Mouse (Mus musculus) T-helper 17 cell (primary cell): ENCODE data around the gene Abcg1.

ENCODE experiments used
- in situ Hi-C, 2 experiments: fragments of 300-600 bp; cut with MboI, MseI; formaldehyde crosslinking; loops; 1 replicate in 1 of 2; 2 replicates in 1 of 2; pipeline ENCODE4 v1.15.1; 2025; ENCODE audit warnings: high pct_unique_total_duplicates in 2 of 2

Gene Abcg1

GRCm38 (mm10) chr17:31057151-31057890 lies at the start of gene Abcg1:
Gene Abcg1 (plus strand): TSS chr17:31057675.
- in situ Hi-C loops = no loop called here

DNA sequence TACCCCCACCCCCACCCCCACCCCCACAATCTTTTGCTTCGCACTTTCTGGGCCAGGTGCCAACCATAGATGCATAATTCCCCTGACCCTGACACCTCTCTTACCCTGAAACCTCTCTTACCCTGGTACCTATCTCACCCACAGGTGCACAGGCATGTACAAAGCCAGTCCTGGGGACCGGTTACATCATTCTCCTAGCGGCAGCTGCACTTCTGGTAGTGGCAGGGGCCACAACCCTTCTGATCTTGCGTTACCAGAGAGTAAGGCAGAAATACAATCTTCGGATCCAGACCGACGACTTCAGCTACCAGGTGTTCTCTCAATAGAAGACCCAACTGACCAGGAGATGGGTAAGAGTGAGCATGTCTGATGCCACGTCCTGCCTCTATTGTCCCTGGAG lies 49.1 kb upstream of the Abcg1 start:
- in situ Hi-C loops = loop anchor here in 1 of 2 experiments (25.0 kb wide), 1 partner anchor 454 kb away; no protein-coding TSS in a partner anchor

DNA sequence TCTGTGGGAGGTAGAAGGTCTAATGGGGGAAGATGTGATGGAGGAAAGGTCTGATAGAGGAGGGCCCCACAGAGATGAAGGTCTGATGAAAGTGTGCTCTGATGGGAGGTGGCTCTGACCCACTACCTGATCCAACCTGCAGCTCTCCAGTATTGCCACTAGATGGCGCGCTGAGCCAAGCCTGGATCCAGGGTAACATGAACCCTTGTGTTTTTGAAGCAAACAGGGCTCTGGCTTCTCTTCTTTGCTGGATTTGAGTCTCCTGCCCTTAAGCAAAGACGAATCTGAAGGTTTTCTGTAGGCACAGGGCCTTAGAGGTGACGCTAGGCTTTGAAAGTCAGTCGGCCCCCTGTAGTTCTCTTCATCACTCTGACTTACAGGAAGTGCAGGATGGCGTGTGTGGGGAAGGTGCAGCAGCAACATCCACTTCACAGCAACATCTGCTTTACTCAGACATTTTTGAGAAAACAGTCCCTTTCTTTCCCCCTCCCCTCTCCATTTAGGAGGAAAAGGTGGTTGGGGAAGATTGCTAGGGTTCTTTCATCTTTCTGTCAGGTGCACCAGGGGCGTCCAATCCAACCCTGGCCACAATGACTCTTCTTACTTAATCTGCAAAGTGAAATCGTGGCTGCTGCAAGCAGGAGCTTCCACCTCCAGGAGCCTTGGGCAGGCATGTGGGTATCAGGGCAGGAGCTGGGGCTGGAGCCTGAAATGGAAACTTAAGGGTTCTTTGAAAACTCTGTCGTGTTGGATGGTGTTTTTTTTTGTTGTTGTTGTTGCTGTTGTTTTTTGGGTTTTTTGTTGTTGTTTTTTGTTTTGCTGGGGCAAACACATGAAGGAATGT lies 45.7 kb upstream of the Abcg1 start:
- in situ Hi-C loops = loop anchor here in 1 of 2 experiments (5.0 to 25.0 kb wide), 2 partner anchors 106 to 451 kb away; no protein-coding TSS in a partner anchor

- in situ Hi-C loops = loop anchor here (5.0 to 25.0 kb wide), 4 partner anchors 99 to 444 kb away; no protein-coding TSS in a partner anchor
These were observed 39.2 kb upstream of the Abcg1 start for GRCm38 (mm10) chr17:31018267-31018666.

- in situ Hi-C loops = loop anchor here (5.0 to 25.0 kb wide), 4 partner anchors 98 to 443 kb away; no protein-coding TSS in a partner anchor
These were observed 38.0 kb upstream of the Abcg1 start for GRCm38 (mm10) chr17:31019505-31019904.

DNA sequence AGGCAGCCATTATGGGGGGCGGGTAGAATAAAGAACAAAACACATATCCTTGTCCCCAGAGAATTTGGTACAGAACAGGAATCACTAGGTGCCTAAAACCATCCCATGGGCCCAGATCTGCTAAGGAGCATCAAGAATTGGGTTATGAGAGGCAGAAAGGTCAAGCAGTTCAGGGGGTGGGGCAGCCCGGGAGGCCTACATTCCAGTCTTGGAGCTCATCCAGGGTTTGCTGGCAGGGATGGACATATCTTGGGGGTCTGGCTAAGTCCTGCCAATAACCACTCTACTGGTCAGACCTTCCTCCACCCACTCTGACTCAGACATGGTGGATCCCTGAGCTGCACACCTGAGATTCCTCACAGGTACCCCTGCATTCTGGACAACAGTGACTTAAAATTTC lies 37.4 kb upstream of the Abcg1 start:
- in situ Hi-C loops = loop anchor here in 1 of 2 experiments (25.0 kb wide), 1 partner anchor 442 kb away; no protein-coding TSS in a partner anchor

DNA sequence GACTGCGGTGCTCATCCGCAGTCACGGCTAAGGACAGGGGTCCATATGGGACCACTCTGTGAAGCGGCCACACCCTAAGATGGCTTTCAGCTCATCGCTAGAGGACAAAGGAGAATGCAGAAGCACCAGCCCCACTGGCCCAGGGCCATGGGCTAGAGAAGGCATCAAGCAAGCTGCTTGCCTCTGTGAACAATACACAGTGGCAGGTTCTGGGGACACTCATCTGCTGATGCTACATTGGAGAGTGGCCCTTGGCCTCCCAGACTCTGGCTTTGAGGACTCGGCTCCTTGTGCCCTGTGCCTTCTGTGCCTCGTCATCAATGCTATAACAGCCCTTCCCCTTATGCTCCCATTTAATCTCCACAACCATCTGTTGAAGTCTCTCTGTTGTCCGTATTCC lies 36.2 kb upstream of the Abcg1 start:
- in situ Hi-C loops = loop anchor here in 1 of 2 experiments (25.0 kb wide), 1 partner anchor 441 kb away; no protein-coding TSS in a partner anchor

- in situ Hi-C loops = loop anchor here in 1 of 2 experiments (25.0 kb wide), 1 partner anchor 438 kb away; no protein-coding TSS in a partner anchor
These were observed 33.2 kb upstream of the Abcg1 start for GRCm38 (mm10) chr17:31024125-31024781.

- in situ Hi-C loops = loop anchor here in 1 of 2 experiments (25.0 kb wide), 1 partner anchor 438 kb away; no protein-coding TSS in a partner anchor
These were observed 32.7 kb upstream of the Abcg1 start for GRCm38 (mm10) chr17:31024782-31025125.

DNA sequence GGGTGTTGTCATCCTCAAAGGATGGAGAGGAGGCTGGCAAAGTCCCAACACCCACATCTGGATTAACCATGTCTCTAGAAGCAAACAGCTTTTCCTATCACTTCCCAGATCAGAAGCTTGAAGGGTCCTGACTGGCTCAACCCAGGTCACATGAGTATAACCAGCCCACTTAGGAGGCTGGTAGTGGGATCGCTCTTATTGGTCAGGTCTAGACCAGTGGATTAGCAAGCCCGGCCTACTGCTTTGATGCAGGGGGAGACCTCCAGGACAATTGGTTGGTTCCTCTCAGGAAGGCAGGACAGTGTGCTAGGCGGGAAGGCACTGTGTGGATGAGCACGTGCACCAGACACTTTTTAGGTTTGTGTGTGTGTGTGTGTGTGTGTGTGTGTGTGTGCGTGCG lies 30.5 kb upstream of the Abcg1 start:
- in situ Hi-C loops = no loop called here

- in situ Hi-C loops = no loop called here
These were observed 29.8 kb upstream of the Abcg1 start for GRCm38 (mm10) chr17:31027723-31028122.

DNA sequence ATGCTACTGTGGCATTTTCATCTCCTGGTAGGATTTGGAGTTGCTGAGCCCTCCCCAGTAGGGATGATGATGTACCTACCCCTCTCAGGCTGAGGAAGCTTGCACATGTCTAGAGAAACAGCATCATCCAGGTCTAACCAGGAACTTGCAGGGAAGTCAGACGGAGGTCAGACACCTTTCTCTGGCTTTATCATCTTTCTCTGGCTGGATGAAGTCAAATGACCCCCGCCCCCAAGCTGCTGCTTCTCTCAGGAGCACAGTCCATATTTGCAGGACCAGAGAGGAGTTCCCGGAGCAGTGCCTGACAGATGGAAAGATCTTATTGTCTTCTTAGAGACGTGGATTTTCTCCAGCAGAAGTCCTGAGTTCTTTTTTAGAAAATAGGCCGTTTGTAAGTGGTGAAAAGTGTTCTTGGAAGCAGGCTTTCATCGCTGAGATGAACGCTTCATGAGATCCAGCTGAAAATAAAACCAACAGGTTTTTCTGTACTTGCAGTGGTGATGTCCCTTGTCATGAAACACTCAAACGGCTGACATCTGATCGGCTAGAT lies 28.6 kb upstream of the Abcg1 start:
- in situ Hi-C loops = no loop called here

DNA sequence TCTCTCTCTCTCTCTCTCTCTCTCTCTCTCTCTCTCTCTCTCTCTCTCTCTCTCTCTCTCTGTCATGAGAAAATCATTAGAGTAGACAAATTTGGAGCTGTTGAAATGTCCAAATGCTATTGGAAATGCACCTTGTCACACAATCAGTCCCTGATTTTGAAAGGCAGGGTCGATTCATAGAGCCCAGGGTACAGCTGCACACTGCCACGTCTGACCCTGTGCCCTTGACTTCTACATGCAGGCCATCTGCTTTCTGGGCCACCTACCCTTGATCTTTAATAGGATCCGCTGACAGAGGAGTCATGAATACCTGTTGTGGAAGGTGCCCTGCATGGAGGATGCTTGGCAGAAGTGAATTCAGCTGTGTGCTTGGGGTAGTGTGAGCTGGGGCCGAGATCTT lies 28.1 kb upstream of the Abcg1 start:
- in situ Hi-C loops = no loop called here

- in situ Hi-C loops = no loop called here
These were observed 25.1 kb upstream of the Abcg1 start for GRCm38 (mm10) chr17:31032341-31032740.

DNA sequence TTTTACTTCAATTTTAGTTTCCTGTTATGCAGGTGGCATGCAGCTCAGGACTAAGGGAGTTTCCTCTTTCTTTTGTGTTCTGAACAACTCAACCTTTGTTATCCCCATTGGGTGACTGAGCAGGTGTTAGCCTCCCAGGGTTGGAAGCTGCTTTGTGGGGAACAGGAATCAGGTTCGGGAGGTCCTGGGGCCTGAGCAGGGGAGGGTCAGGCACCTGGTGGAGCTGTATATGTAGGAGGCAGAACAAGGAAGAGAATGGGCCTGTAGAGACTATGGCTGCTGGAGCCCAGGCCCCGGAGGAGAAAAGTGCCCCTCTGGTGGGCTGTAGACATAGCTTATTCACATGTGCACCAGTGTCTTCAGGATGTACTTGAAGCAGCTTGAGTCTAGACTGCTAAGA lies 24.2 kb upstream of the Abcg1 start:
- in situ Hi-C loops = no loop called here

GRCm38 (mm10) chr17:31034165-31034564 lies 23.3 kb upstream of the Abcg1 start:
- in situ Hi-C loops = no loop called here

DNA sequence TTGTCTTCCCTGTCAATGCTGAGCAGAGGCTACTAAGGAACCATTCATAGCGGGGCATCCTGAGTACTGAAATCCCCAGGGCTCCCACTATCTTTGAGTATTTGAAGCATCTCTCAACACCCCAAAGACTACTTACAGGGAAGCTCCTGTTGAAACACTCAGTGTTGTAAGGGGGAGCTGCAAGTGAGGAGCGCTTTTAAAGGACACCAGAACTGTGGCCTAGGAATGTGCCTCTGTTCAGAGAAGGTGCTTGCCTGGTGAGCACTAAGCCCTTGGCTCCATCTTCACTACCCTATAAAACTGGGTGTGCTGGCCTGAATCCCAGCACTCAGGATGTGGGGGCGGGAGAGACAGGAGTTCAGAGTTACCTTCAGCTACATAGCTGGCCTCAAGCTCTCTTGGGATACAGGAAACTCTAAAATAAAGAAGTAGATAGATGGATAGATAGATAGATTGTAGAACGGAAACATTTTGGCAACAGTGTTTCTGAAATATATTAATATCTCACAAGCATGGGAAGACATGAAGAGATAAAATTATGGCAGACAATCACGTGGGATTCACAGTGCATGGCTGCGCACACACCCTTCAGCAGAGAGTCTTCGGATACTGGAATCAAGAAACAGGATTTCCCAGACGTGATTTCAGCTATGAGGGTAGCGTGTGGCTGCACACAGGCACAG lies 22.7 kb upstream of the Abcg1 start:
- in situ Hi-C loops = no loop called here

DNA sequence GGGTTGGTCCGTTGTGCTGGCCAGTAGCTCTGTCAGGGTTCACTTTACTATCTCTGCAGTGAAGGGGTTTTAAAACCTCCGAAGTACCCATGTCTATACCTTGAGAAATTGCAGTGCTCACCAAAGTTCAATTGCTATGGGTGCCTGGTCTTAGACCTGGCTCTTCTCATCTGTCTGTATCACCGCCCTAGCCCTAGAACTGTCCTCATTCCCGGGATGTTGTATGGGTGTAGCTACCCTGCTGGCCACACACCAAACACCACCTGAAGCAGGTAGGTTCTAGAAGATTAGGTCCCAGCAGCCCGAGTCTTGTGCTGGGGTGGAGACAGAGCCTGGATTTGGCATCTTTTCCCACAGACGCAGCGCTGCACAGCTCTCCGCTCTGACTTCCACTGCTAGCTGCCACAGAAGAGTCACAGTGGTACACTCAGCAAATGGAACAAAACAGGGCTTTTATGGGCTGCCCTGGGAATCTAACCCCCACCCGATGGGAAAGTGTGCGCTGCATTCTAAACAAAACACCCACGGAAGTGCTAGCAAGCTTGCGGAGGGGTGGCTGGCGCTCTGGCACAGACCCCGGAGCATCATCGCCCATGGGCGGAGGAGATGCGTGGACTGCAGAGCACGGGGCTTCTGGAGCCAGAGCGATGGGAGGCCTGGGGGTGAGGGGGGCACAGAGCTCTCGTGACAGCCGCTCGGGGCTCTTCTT lies 21.2 kb upstream of the Abcg1 start:
- in situ Hi-C loops = no loop called here

- in situ Hi-C loops = no loop called here
These were observed 20.1 kb upstream of the Abcg1 start for GRCm38 (mm10) chr17:31037331-31037730.

GRCm38 (mm10) chr17:31038381-31038780 lies 19.1 kb upstream of the Abcg1 start:
- in situ Hi-C loops = no loop called here
